In the genomic region with DNA sequence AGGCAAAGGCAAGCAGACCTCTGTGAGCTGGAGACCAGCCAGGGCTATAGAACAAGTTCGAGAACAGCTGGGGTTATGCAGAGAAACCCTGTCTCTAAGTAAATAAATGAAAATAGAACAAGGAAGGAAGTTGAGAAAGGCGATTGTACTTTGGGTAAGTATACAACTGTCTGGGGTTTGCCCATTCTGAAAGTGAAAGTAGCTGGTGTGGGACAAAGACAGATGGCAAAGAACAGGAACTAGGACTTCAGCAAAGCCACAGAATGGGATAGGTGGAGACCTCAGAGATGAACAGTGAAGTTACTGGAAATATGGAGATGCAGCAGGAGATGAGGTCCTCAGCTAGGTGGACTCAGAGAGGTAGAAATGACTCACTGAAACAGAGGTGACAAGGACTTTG, we compare ENCODE assay signal across 9 mouse cellular contexts. TPM values are rescaled to one million over a fixed set of nuclear protein-coding genes. Genes with fewer than 3 reads are reported as not detected.
A peak's percentile ranks its signal among the peaks of the same experiment; 100 is the strongest.
DNase-seq lines count a peak whose midpoint lies in the region; ATAC-seq and TF ChIP-seq lines count a peak whose summit lies in the region.
"Had no signal": no experiment of that assay in that cellular context is flagged by ENCODE, and none has a peak within 500 bp of the region (broad histone marks: within the 10 kb centered on the region; RNA-seq: fewer than 3 reads in every experiment).

No protein-coding gene starts in this region.

- peak; percentile 52 for DNase-seq in kidney, adult 2 months
- peak; percentile 69 for DNase-seq in c-Kit-positive CD71-negative TER-119-negative erythroid progenitor cells, embryonic 14.5 days (ENCODE audit: low read depth)
- peak; percentile 27 for DNase-seq in lung, adult 2 months
- DNase-seq in thymus, adult 2 months: peak; percentile 50
- no peak for DNase-seq in cerebellum, adult 8-10 months
- no peak for DNase-seq in layer of hippocampus, postnatal 25 days (ENCODE audit: extremely low spot score in 1 of 2, low spot score in 1 of 2)

- no peaks in the 10 kb centered on the region for H3K36me3 ChIP-seq in kidney, adult 2 months (ENCODE audit: control insufficient read depth, insufficient read depth, low read length)
- no peaks in the 10 kb centered on the region for H3K36me3 ChIP-seq in kidney, embryonic 14.5 days (ENCODE audit: control insufficient read depth, insufficient read depth, low read length)
- H3K36me3 ChIP-seq in thymus, adult 2 months (ENCODE audit: control insufficient read depth, insufficient read depth, low read length): no peaks in the 10 kb centered on the region
- H3K36me3 ChIP-seq in forebrain, embryonic 12.5 days (replicated peaks): no peaks in the 10 kb centered on the region
- H3K36me3 ChIP-seq: limb, embryonic 13.5 days had no signal

- no peak overlapping the region for H3K9ac ChIP-seq in kidney, embryonic 14.5 days (ENCODE audit: low read depth, low read length)
- no peak overlapping the region for H3K9ac ChIP-seq in forebrain, embryonic 12.5 days
- H3K9ac ChIP-seq: limb, embryonic 13.5 days had no signal

- H3K27ac ChIP-seq in kidney, adult 2 months (ENCODE audit: insufficient read depth, low read depth, low read length): peak overlapping the region; percentile 93
- H3K27ac ChIP-seq in kidney, embryonic 14.5 days (ENCODE audit: low read depth, low read length): no peak overlapping the region
- H3K27ac ChIP-seq in thymus, adult 2 months (ENCODE audit: control insufficient read depth, insufficient read depth, low read length): peak overlapping the region; percentile 99
- H3K27ac ChIP-seq in forebrain, embryonic 12.5 days: no peak overlapping the region
- H3K27ac ChIP-seq: limb, embryonic 13.5 days had no signal

- H3K4me1 ChIP-seq in kidney, adult 2 months (ENCODE audit: control insufficient read depth, insufficient read depth, low read length): peaks cover 8% of the 10 kb centered on the region; the same call in 1 of the 2 replicates
- H3K4me1 ChIP-seq in kidney, embryonic 14.5 days (ENCODE audit: control insufficient read depth, insufficient read depth, low read length): no peaks in the 10 kb centered on the region
- H3K4me1 ChIP-seq in lung, adult 2 months (ENCODE audit: control insufficient read depth, insufficient read depth, low read length): peaks cover 7% of the 10 kb centered on the region
- peaks cover 16% of the 10 kb centered on the region for H3K4me1 ChIP-seq in thymus, adult 2 months (replicated peaks; ENCODE audit: control insufficient read depth, insufficient read depth, low read length)
- H3K4me1 ChIP-seq in forebrain, embryonic 12.5 days: no peaks in the 10 kb centered on the region
- H3K4me1 ChIP-seq: limb, embryonic 13.5 days had no signal

- no peaks in the 10 kb centered on the region for H3K27me3 ChIP-seq in kidney, adult 2 months (replicated peaks; ENCODE audit: control insufficient read depth, insufficient read depth, low read length)
- H3K27me3 ChIP-seq in kidney, embryonic 14.5 days (ENCODE audit: control insufficient read depth, insufficient read depth, low read length): no peaks in the 10 kb centered on the region
- no peaks in the 10 kb centered on the region for H3K27me3 ChIP-seq in thymus, adult 2 months (ENCODE audit: control insufficient read depth, insufficient read depth, low read length)
- H3K27me3 ChIP-seq in forebrain, embryonic 12.5 days: no peaks in the 10 kb centered on the region
- H3K27me3 ChIP-seq: limb, embryonic 13.5 days had no signal

- no peaks in the 10 kb centered on the region for H3K9me3 ChIP-seq in kidney, embryonic 14.5 days (ENCODE audit: control insufficient read depth, low read length)
- H3K9me3 ChIP-seq in forebrain, embryonic 12.5 days: no peaks in the 10 kb centered on the region
- H3K9me3 ChIP-seq: limb, embryonic 13.5 days had no signal

- no peak overlapping the region for H3K4me2 ChIP-seq in kidney, embryonic 14.5 days (replicated peaks; ENCODE audit: low read depth, low read length)
- H3K4me2 ChIP-seq in forebrain, embryonic 12.5 days: no peak overlapping the region
- H3K4me2 ChIP-seq: limb, embryonic 13.5 days had no signal

- ATAC-seq in kidney, embryonic 14.5 days (ENCODE audit: low FRiP score, low TSS enrichment): no peak
- ATAC-seq in forebrain, embryonic 12.5 days (ENCODE audit: low FRiP score): no peak

- 10% methylated on average over 2 of the region's 2 CpGs for WGBS in kidney, adult 2 months
- 50% methylated on average over 2 of the region's 2 CpGs for WGBS in kidney, embryonic 14.5 days
- WGBS in lung, adult 2 months: 0% methylated on average over 2 of the region's 2 CpGs
- 0% methylated on average over 2 of the region's 2 CpGs for WGBS in thymus, adult 2 months
- 77% methylated on average over 2 of the region's 2 CpGs for WGBS in forebrain, embryonic 12.5 days

- no peak for TF ChIP-seq CTCF in kidney, adult 2 months (conservative IDR thresholded peaks at IDR 0.05; ENCODE audit: insufficient read depth, insufficient read length, low read depth, low read length)
- TF ChIP-seq CTCF in lung, adult 2 months (IDR thresholded peaks at IDR 0.05; ENCODE audit: insufficient read depth, low read length): no peak
- no peak for TF ChIP-seq CTCF in thymus, adult 2 months (IDR thresholded peaks at IDR 0.05; ENCODE audit: borderline replicate concordance, control insufficient read depth, extremely low read depth, insufficient read depth, low read length, poor library complexity)

- TF ChIP-seq POLR2A in kidney, adult 2 months (IDR thresholded peaks at IDR 0.05; ENCODE audit: low read depth, low read length): no peak
- no peak for TF ChIP-seq POLR2A in lung, adult 2 months (IDR thresholded peaks at IDR 0.05; ENCODE audit: borderline replicate concordance, extremely low read depth, low read depth, low read length)
- TF ChIP-seq POLR2A in thymus, adult 2 months (IDR thresholded peaks at IDR 0.05; ENCODE audit: control insufficient read depth, extremely low read depth, insufficient read depth, low read length, poor library complexity): no peak

- no peak overlapping the region for H3K4me3 ChIP-seq in kidney, adult 2 months (ENCODE audit: insufficient read depth, low read depth, low read length)
- H3K4me3 ChIP-seq in kidney, embryonic 14.5 days (ENCODE audit: low read length): no peak overlapping the region
- H3K4me3 ChIP-seq in lung, adult 2 months (replicated peaks; ENCODE audit: extremely low read depth, low read depth, low read length): peak overlapping the region; percentile 41
- no peak overlapping the region for H3K4me3 ChIP-seq in thymus, adult 2 months (ENCODE audit: control insufficient read depth, insufficient read depth, low read length)
- no peak overlapping the region for H3K4me3 ChIP-seq in forebrain, embryonic 12.5 days (replicated peaks)
- H3K4me3 ChIP-seq: limb, embryonic 13.5 days had no signal

RNA-seq across cellular contexts. Expression of gene Lair1, which starts 19.8 kb away (rescaled TPM):
- 1.6 and 1.9 TPM in 2 replicates for polyA plus RNA-seq in kidney, adult 2 months (2012; rRNA removed)
- polyA plus RNA-seq in kidney, embryonic 14.5 days (2014; fragmentation: Nextera tagmentation; extraction: Ambion mirVana): 0.63 and 1.4 TPM in 2 replicates
- polyA plus RNA-seq in lung, adult 2 months (2012; rRNA removed): 4.7 and 7.2 TPM in 2 replicates
- polyA plus RNA-seq in thymus, adult 2 months (2012; rRNA removed): 11.0 and 12.9 TPM in 2 replicates
- 1 to 10 TPM; 6.3 to 6.6 TPM for total RNA-seq in layer of hippocampus, postnatal 25 days (2021)
- 1.9 and 2.4 TPM in 2 replicates for polyA plus RNA-seq in forebrain, embryonic 12.5 days (2016; fragmentation: Nextera tagmentation; extraction: Ambion mirVana)

RNA-seq across cellular contexts. Expression of gene Ttyh1, which starts 36.4 kb away (rescaled TPM):
- 2.8 and 7.4 TPM in 2 replicates for polyA plus RNA-seq in kidney, adult 2 months (2012; rRNA removed)
- polyA plus RNA-seq in kidney, embryonic 14.5 days (2014; fragmentation: Nextera tagmentation; extraction: Ambion mirVana): 1.2 and 1.5 TPM in 2 replicates
- polyA plus RNA-seq in lung, adult 2 months (2012; rRNA removed): 2.6 and 3.0 TPM in 2 replicates
- polyA plus RNA-seq in thymus, adult 2 months (2012; rRNA removed): 1.1 and 1.8 TPM in 2 replicates
- 100 to 1,000 TPM; 625 to 681 TPM for total RNA-seq in layer of hippocampus, postnatal 25 days (2021)
- polyA plus RNA-seq in forebrain, embryonic 12.5 days (2016; fragmentation: Nextera tagmentation; extraction: Ambion mirVana): 131 and 143 TPM in 2 replicates

RNA-seq across cellular contexts. Expression of gene Leng8, which starts 54.0 kb away (rescaled TPM):
- polyA plus RNA-seq in kidney, adult 2 months (2012; rRNA removed): 225 and 407 TPM in 2 replicates
- polyA plus RNA-seq in kidney, embryonic 14.5 days (2014; fragmentation: Nextera tagmentation; extraction: Ambion mirVana): 45.0 and 48.7 TPM in 2 replicates
- 648 and 958 TPM in 2 replicates for polyA plus RNA-seq in lung, adult 2 months (2012; rRNA removed)
- 1,109 and 1,332 TPM in 2 replicates for polyA plus RNA-seq in thymus, adult 2 months (2012; rRNA removed)
- total RNA-seq in layer of hippocampus, postnatal 25 days (2021): 100 to 1,000 TPM; 109 to 181 TPM
- 104 and 115 TPM in 2 replicates for polyA plus RNA-seq in forebrain, embryonic 12.5 days (2016; fragmentation: Nextera tagmentation; extraction: Ambion mirVana)

Comparison
In these comparisons a context has a peak if more than half of its experiments do, and no peak if none do; other contexts are left out.
1. H3K27ac ChIP-seq: peak in kidney, adult 2 months (single experiment) and thymus, adult 2 months (single experiment); none in kidney, embryonic 14.5 days (single experiment) and forebrain, embryonic 12.5 days (single experiment).
2. DNase-seq: peak in kidney, adult 2 months (single experiment), c-Kit-positive CD71-negative TER-119-negative erythroid progenitor cells, embryonic 14.5 days (single experiment), lung, adult 2 months (single experiment) and thymus, adult 2 months (single experiment); none in cerebellum, adult 8-10 months (single experiment) and layer of hippocampus, postnatal 25 days (0 of 2).
3. RNA of gene Ttyh1, which starts 36.4 kb away (polyA plus RNA-seq): 131 to 143 TPM in forebrain, embryonic 12.5 days; 2.6 to 3.0 TPM in lung, adult 2 months, 2.8 to 7.4 TPM in kidney, adult 2 months, 1.1 to 1.8 TPM in thymus, adult 2 months and 1.2 to 1.5 TPM in kidney, embryonic 14.5 days; every median in the first group is over 10 times any median in the second.